Mouse (Mus musculus) cerebellum, adult 2 months (tissue): ENCODE data around the gene Kcnma1. TPM values are rescaled to one million over a fixed set of nuclear protein-coding genes. Genes with fewer than 3 reads are reported as not detected.
A peak's percentile ranks its signal among the peaks of the same experiment; 100 is the strongest.

Source experiments
- DNase-seq, 2 experiments: peaks; one replicate each; pipeline ENCODE4 v3.0.0; 2021
- H3K27ac ChIP-seq: fragments of 200-500 bp; 2 replicates; pipeline ENCODE4 v1.5.1; 2012; ENCODE audit warnings: low read length, control low read depth, inconsistent platforms; ENCODE audit not compliant: insufficient read depth
- H3K27me3 ChIP-seq: fragments of 200-500 bp; 2 replicates; pipeline ENCODE4 v1.6.1; 2012; ENCODE audit warnings: inconsistent platforms, mild to moderate bottlenecking, low read length, moderate library complexity; ENCODE audit not compliant: control insufficient read depth, insufficient read depth
- H3K4me1 ChIP-seq: fragments of 200-500 bp; 2 replicates; pipeline ENCODE4 v1.6.1; 2011; ENCODE audit warnings: low read length; ENCODE audit not compliant: control insufficient read depth, insufficient read depth
- H3K4me3 ChIP-seq: fragments of 200-500 bp; replicated peaks from 2 replicates; pipeline ENCODE3; 2011; ENCODE audit warnings: mild to moderate bottlenecking, low read depth, low read length, control low read depth; ENCODE audit not compliant: insufficient read depth
- CTCF ChIP-seq: fragments of 200-500 bp; IDR thresholded peaks from 2 replicates; pipeline ENCODE4 v1.5.1; 2011; ENCODE audit warnings: low read depth, mild to moderate bottlenecking, control low read depth, low read length, moderate library complexity, borderline replicate concordance; ENCODE audit not compliant: insufficient read depth
- POLR2A ChIP-seq: fragments of 200-500 bp; IDR thresholded peaks from 2 replicates; pipeline ENCODE4 v1.6.1; 2011; ENCODE audit warnings: low read length, control low read depth, borderline replicate concordance; ENCODE audit not compliant: insufficient read depth
- WGBS: fragments of 180-500 bp; shearing (Covaris S2); methylation state at CpG from one replicate; pipeline ENCODE4 v1.1.7; 2018; 5-methylcytosine and 5-hydroxymethylcytosine counted together
- polyA plus RNA-seq: library from polyadenylated mRNA; depleted of rRNA; stranded (reverse); fragments of >200 nt; gene quantifications from 2 replicates; pipeline ENCODE4 v1.2.3, GENCODE M21; 2012

Kcnma1 gene
- polyA plus RNA-seq, 1 experiment: 40.4 TPM

DNA sequence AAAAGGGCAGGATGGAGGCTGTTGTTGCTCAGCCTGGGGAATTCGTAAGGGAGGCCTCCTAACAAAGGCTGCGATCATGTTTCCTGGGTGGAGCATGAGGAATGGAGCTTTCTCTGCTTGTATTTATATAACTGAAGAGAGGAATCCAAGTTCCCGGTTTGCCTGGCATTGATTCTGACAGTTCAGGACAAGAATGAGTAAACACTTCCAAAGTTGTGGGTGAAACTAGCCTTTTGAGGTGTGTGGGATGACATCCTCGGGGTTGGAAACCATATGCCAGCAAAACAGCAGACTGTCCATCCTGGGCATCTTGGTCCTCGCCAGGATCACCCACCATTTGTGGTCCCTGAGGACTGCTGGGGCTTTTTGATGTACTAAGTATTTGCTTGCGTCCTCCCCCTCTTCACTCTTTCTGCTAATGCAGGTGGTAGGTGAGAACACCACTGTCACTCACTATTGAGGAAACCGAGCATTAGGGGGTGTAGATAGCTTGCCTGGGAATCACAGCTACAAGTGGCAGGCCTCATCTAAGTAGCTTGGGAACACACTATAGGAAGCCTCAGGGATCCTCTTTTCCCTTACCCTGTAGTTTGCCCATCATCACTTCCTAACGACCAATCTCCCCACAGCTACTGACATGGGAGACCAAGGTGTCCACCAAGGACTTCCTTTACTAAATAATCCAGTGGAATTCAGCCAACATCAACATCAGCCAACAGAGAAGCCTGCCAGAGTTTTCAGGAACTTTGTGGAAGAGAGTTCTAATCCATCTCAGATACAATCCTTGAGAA is 482.4 kb downstream of the Kcnma1 start:
- no peak overlapping the region for H3K27ac ChIP-seq
- DNase-seq: no peak
- TF ChIP-seq POLR2A (no peak), CTCF (no peak)
- no peak overlapping the region for H3K4me3 ChIP-seq
- H3K4me1 ChIP-seq: no peaks in the 10 kb centered on the region
- H3K27me3 ChIP-seq: no peaks in the 10 kb centered on the region
- WGBS: 67% methylated on average over 8 of the region's 8 CpGs

- Histone ChIP-seq H3K27ac (no peak overlapping the region), H3K4me3 (no peak overlapping the region), H3K27me3 (no peaks in the 10 kb centered on the region), H3K4me1 (no peaks in the 10 kb centered on the region)
- TF ChIP-seq CTCF (peak; percentile 75), POLR2A (no peak)
- 8% methylated on average over 4 of the region's 4 CpGs for WGBS
- peak; percentile 37 to 48 for DNase-seq
Measured at GRCm38 (mm10) chr14:23529720-23530119, 484.6 kb downstream of the Kcnma1 start.

DNA sequence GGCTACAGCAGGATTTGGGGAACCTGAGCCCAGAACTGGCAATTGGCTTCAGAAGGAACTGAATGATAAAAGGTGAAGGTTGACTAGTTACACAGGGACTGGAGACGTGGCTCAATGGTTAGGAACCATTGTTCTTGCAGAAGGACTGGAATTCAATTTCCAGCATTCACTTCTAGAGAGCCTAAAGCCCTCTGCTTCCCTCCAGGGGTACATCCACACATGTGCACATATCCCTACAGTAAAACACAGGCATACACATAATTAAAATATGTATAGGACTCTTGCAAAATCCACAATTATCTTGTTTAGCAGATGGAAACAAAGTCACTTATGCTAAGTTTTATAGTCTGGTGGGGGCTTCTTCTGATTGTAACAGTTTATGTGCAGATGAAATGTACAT is 485.1 kb downstream of the Kcnma1 start:
- no peaks in the 10 kb centered on the region for H3K4me1 ChIP-seq
- TF ChIP-seq CTCF: no peak
- DNase-seq: no peak

DNA sequence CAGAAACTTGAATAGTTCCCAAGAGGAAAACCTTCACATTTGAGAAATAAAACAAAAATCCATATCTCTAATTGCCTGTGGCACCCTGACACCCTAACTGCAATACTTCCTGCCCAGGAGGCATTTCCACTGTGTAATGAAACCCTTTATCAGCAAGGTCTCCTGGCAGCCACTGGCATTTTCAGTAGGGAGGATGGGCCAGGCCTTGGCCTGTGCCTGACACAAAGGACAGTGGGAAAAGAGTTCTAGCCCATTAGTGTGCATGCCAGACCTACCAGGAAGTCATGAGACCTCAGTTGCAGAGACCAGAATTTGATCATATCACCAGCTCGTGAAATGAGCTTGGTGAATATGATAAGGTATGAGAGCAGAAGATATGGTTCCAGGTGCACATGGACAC is 488.4 kb downstream of the Kcnma1 start:
- no peaks in the 10 kb centered on the region for H3K4me1 ChIP-seq
- 93% methylated on average over 1 of the region's 1 CpGs for WGBS
- TF ChIP-seq POLR2A (no peak), CTCF (no peak)

More for the DNA sequence above, 485.1 kb downstream of the Kcnma1 start:
- WGBS: 42% methylated on average over 1 of the region's 1 CpGs
- Histone ChIP-seq H3K27me3 (no peaks in the 10 kb centered on the region), H3K4me3 (no peak overlapping the region), H3K27ac (no peak overlapping the region)

GRCm38 (mm10) chr14:23523825-23524491 is 490.3 kb downstream of the Kcnma1 start:
- Histone ChIP-seq H3K27ac (no peak overlapping the region), H3K4me1 (no peaks in the 10 kb centered on the region), H3K4me3 (no peak overlapping the region), H3K27me3 (no peaks in the 10 kb centered on the region)
- WGBS: 54% methylated on average over 6 of the region's 6 CpGs
- TF ChIP-seq CTCF (no peak), POLR2A (no peak)
- DNase-seq: no peak

More for the DNA sequence above, 488.4 kb downstream of the Kcnma1 start:
- no peaks in the 10 kb centered on the region for H3K27me3 ChIP-seq
- no peak overlapping the region for H3K27ac ChIP-seq
- DNase-seq: no peak
- no peak overlapping the region for H3K4me3 ChIP-seq

GRCm38 (mm10) chr14:23522606-23523159 is 491.6 kb downstream of the Kcnma1 start:
- H3K27me3 ChIP-seq: no peaks in the 10 kb centered on the region
- WGBS: 83% methylated on average over 4 of the region's 4 CpGs

DNA sequence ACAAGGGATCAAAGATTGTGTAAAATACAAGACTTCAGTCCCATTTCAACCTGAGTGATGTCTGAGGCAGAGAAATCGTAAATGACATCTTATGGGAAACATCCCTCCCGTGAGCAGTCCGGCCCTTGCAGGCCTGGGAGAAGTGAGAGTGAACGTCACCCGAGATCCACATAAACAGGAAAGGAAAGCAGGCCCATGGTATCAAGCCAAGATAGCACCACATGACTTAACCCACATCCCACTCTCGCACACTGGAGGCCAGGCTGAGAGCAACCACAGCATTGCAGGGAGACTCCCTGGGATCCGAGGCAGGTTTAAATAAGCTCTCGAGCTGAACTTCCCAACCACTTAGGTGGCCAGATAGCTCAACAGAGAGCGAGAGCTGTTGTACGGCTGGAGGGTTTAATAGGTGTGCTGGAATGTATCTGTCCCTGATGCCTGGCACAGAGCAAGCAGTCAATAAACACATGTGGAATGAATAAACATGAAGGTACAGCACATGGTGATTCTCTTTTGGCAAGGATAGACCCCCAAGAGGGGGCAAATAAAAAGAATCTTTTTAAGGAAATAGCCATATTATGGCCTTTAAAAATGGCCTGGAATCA is 493.1 kb downstream of the Kcnma1 start:
- Histone ChIP-seq H3K27ac (no peak overlapping the region), H3K4me1 (no peaks in the 10 kb centered on the region), H3K27me3 (no peaks in the 10 kb centered on the region), H3K4me3 (no peak overlapping the region)
- no peak for TF ChIP-seq CTCF
- no peak for TF ChIP-seq POLR2A
- DNase-seq: no peak
- WGBS: 82% methylated on average over 10 of the region's 10 CpGs

More at GRCm38 (mm10) chr14:23522606-23523159, 491.6 kb downstream of the Kcnma1 start:
- Histone ChIP-seq H3K4me1 (no peaks in the 10 kb centered on the region), H3K27ac (no peak overlapping the region), H3K4me3 (no peak overlapping the region)
- DNase-seq: no peak
- TF ChIP-seq CTCF (no peak), POLR2A (no peak)

GRCm38 (mm10) chr14:23517374-23517773 is 496.9 kb downstream of the Kcnma1 start:
- Histone ChIP-seq H3K4me1 (no peaks in the 10 kb centered on the region), H3K27ac (no peak overlapping the region), H3K27me3 (no peaks in the 10 kb centered on the region), H3K4me3 (no peak overlapping the region)
- TF ChIP-seq POLR2A (no peak), CTCF (no peak)
- DNase-seq: no peak
- WGBS: 95% methylated on average over 2 of the region's 2 CpGs
